Mouse (Mus musculus) testis, adult 2 months (tissue): ENCODE data around the gene Krtcap2. TPM values are rescaled to one million over a fixed set of nuclear protein-coding genes. Genes with fewer than 3 reads are reported as not detected.
A peak's percentile ranks its signal among the peaks of the same experiment; 100 is the strongest.
"Not testable (repeated sequence)": the region's sequence is repeated elsewhere in the genome, so short reads cannot be mapped to it uniquely, and the experiment has no call there.

ENCODE experiments used
- H3K27ac ChIP-seq: fragments of 200-500 bp; 2 replicates; pipeline ENCODE4 v1.5.1; 2012; ENCODE audit warnings: low read depth, low read length; ENCODE audit not compliant: control insufficient read depth, insufficient read depth
- H3K27me3 ChIP-seq: fragments of 200-500 bp; 2 replicates; pipeline ENCODE4 v1.6.1; 2012; ENCODE audit warnings: mild to moderate bottlenecking, low read length, moderate library complexity; ENCODE audit not compliant: control insufficient read depth, insufficient read depth
- H3K36me3 ChIP-seq: fragments of 200-500 bp; 2 replicates; pipeline ENCODE4 v1.6.1; 2012; ENCODE audit warnings: mild to moderate bottlenecking, low read length; ENCODE audit not compliant: control insufficient read depth, insufficient read depth
- H3K4me1 ChIP-seq: fragments of 200-500 bp; 2 replicates; pipeline ENCODE4 v1.6.1; 2012; ENCODE audit warnings: low read length; ENCODE audit not compliant: control insufficient read depth, insufficient read depth
- H3K4me3 ChIP-seq: fragments of 200-500 bp; 2 replicates; pipeline ENCODE4 v1.5.1; 2012; ENCODE audit warnings: low read depth, mild to moderate bottlenecking, low read length, moderate library complexity, mixed read lengths; ENCODE audit not compliant: control insufficient read depth
- CTCF ChIP-seq: fragments of 200-500 bp; IDR thresholded peaks from 2 replicates; pipeline ENCODE4 v1.5.1; 2012; ENCODE audit warnings: low read depth, mild to moderate bottlenecking, inconsistent platforms, low read length, moderate library complexity; ENCODE audit not compliant: control insufficient read depth, insufficient read depth, insufficient replicate concordance
- POLR2A ChIP-seq: fragments of 200-500 bp; IDR thresholded peaks from 2 replicates; pipeline ENCODE4 v1.6.1; 2012; ENCODE audit warnings: low read depth, mild to moderate bottlenecking, inconsistent platforms, low read length, moderate library complexity; ENCODE audit not compliant: control insufficient read depth
- polyA plus RNA-seq: library from polyadenylated mRNA; depleted of rRNA; stranded (reverse); fragments of >200 nt; gene quantifications from 2 replicates; pipeline ENCODE4 v1.2.3, GENCODE M21; 2012

The Krtcap2 gene
- polyA plus RNA-seq, 1 experiment = 30.7 TPM

- Histone ChIP-seq H3K27ac (peak within 1 kb of the TSS; percentile 94), H3K27me3 (no peaks in the 10 kb centered on the region), H3K4me1 (peaks cover 13% of the 10 kb centered on the region), H3K36me3 (no peaks in the 10 kb centered on the region; the same call in 1 of the 2 replicates), H3K4me3 (peak within 1 kb of the TSS; percentile 93)
- no peak for TF ChIP-seq POLR2A
- no peak for TF ChIP-seq CTCF
Observed at GRCm38 (mm10) chr3:89214681-89215411, 30.9 kb upstream of the Krtcap2 start, which contains the start of gene Thbs3. Gene Thbs3, plus strand, starts transcription at chr3:89215180.

GRCm38 (mm10) chr3:89215853-89216252, 29.9 kb upstream of the Krtcap2 start:
- H3K27me3 ChIP-seq = no peaks in the 10 kb centered on the region
- H3K4me1 ChIP-seq = peaks cover 13% of the 10 kb centered on the region
- H3K36me3 ChIP-seq = no peaks in the 10 kb centered on the region
- no peak overlapping the region for H3K27ac ChIP-seq
- TF ChIP-seq POLR2A = no peak
- peak; percentile 74 for TF ChIP-seq CTCF
- peak overlapping the region; percentile 93 for H3K4me3 ChIP-seq

DNA sequence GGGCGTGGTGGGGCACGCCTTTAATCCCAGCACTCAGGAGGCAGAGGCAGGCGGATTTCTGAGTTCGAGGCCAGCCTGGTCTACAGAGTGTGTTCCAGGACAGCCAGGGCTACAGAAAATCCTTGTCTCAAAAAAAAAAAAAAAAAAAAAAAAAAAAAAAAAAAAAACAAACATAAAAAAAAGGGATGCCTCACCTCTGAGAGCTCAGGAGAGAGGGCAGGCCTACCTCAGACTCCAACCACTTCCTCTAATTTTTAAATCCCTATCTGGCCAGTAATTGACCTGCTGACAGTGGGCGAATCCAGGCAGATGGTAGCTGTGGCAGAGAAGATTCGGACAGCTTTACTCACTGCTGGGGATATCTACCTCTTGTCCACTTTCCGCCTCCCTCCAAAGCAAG, 29.4 kb upstream of the Krtcap2 start:
- Histone ChIP-seq H3K4me1 (peaks cover 13% of the 10 kb centered on the region), H3K4me3 (peak overlapping the region; percentile 93)
- H3K27me3 ChIP-seq, H3K36me3 ChIP-seq, H3K27ac ChIP-seq: not testable (repeated sequence)

GRCm38 (mm10) chr3:89218271-89218670, 27.5 kb upstream of the Krtcap2 start:
- H3K27me3 ChIP-seq = no peaks in the 10 kb centered on the region
- no peaks in the 10 kb centered on the region; the same call in 1 of the 2 replicates for H3K36me3 ChIP-seq
- no peak overlapping the region for H3K4me3 ChIP-seq
- H3K27ac ChIP-seq = no peak overlapping the region
- peaks cover 13% of the 10 kb centered on the region for H3K4me1 ChIP-seq
- TF ChIP-seq CTCF (no peak), POLR2A (no peak)

DNA sequence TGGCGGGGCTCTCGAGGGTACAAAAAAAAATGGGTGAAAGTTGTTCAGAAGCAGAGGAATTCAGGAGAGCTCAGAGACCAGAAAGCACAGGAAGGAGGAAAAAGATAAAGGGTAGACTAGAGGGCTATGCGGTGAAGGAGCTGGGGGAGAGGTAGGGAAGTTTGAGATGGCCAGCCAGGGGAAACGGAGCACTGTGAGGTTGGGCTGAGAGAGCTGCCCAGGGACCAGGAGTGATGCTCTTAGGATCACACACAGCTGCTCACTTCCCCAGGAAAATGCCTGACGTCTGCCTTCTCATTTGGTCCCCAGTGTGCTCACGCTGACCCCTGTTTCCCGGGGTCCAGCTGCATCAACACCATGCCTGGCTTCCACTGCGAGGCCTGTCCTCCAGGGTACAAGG, 26.2 kb upstream of the Krtcap2 start:
- Histone ChIP-seq H3K27ac (no peak overlapping the region), H3K36me3 (no peaks in the 10 kb centered on the region; the same call in 1 of the 2 replicates), H3K4me1 (peaks cover 13% of the 10 kb centered on the region), H3K4me3 (no peak overlapping the region), H3K27me3 (no peaks in the 10 kb centered on the region)
- no peak for TF ChIP-seq CTCF
- no peak for TF ChIP-seq POLR2A

GRCm38 (mm10) chr3:89221167-89221566, 24.6 kb upstream of the Krtcap2 start:
- Histone ChIP-seq H3K36me3 (no peaks in the 10 kb centered on the region; the same call in 1 of the 2 replicates), H3K27ac (no peak overlapping the region), H3K4me3 (no peak overlapping the region), H3K27me3 (no peaks in the 10 kb centered on the region), H3K4me1 (peaks cover 4% of the 10 kb centered on the region)
- no peak for TF ChIP-seq CTCF
- no peak for TF ChIP-seq POLR2A

GRCm38 (mm10) chr3:89224796-89225195, 21.0 kb upstream of the Krtcap2 start:
- Histone ChIP-seq H3K36me3 (no peaks in the 10 kb centered on the region; the same call in 1 of the 2 replicates), H3K4me3 (peak overlapping the region; percentile 89), H3K27ac (no peak overlapping the region), H3K27me3 (no peaks in the 10 kb centered on the region), H3K4me1 (peaks cover 20% of the 10 kb centered on the region)
- no peak for TF ChIP-seq POLR2A
- no peak for TF ChIP-seq CTCF
